Mouse (Mus musculus): ENCODE measurements around the gene Smarca5. TPM values are rescaled to one million over a fixed set of nuclear protein-coding genes. Genes with fewer than 3 reads are reported as not detected.

Gene Smarca5
- polyA plus RNA-seq (2012; rRNA removed): 58.4 and 71.6 TPM in 2 replicates

GRCm38 (mm10) chr8:80739155-80739924 lies at the start of gene Smarca5:
Gene Smarca5 (minus strand): TSS chr8:80739497.

Other genes starting within 250 kb of the Smarca5 start
- 12.9 and 25.9 TPM in 2 replicates for gene Gypa, start 245.7 kb downstream of the Smarca5 start, polyA plus RNA-seq (2012; rRNA removed)
- gene Frem3, start 128.4 kb downstream of the Smarca5 start, polyA plus RNA-seq (2012; rRNA removed): 0.04 and 0.06 TPM in 2 replicates
- gene Gab1, start 141.0 kb upstream of the Smarca5 start, polyA plus RNA-seq (2012; rRNA removed): 15.5 and 24.2 TPM in 2 replicates

Measured in central nervous system, embryonic 11.5 days (tissue).